Mouse (Mus musculus) kidney, embryonic 14.5 days (tissue): ENCODE results near the gene Cbarp. TPM values are rescaled to one million over a fixed set of nuclear protein-coding genes. Genes with fewer than 3 reads are reported as not detected.

Experiments used
- ATAC-seq: fragments of 200-750 bp; cut with Nextera tagmentation; 2 replicates; pipeline ENCODE4 v1.8.0; 2017; ENCODE audit warnings: moderate number of reproducible peaks, mild to moderate bottlenecking, moderate TSS enrichment, moderate library complexity; ENCODE audit not compliant: low FRiP score, low TSS enrichment
- H3K27ac ChIP-seq: fragments of 300-500 bp; sonication (generic); 2 replicates; pipeline ENCODE4 v1.5.1; 2014; ENCODE audit warnings: low read depth, mild to moderate bottlenecking, low read length, moderate library complexity, mixed read lengths
- H3K27me3 ChIP-seq: fragments of 300-500 bp; sonication (generic); 2 replicates; pipeline ENCODE4 v1.6.1; 2014; ENCODE audit warnings: mild to moderate bottlenecking, low read length; ENCODE audit not compliant: control insufficient read depth, insufficient read depth
- H3K36me3 ChIP-seq: fragments of 300-500 bp; sonication (generic); 2 replicates; pipeline ENCODE4 v1.6.1; 2014; ENCODE audit warnings: low read length, mixed read lengths; ENCODE audit not compliant: control insufficient read depth, insufficient read depth
- H3K4me1 ChIP-seq: fragments of 300-500 bp; sonication (generic); 2 replicates; pipeline ENCODE4 v1.6.1; 2014; ENCODE audit warnings: low read length, mixed read lengths; ENCODE audit not compliant: control insufficient read depth, insufficient read depth
- H3K4me2 ChIP-seq: fragments of 300-500 bp; sonication (generic); replicated peaks from 2 replicates; pipeline ENCODE4 v1.6.1; 2014; ENCODE audit warnings: low read depth, mild to moderate bottlenecking, low read length
- H3K4me3 ChIP-seq: fragments of 300-500 bp; sonication (generic); 2 replicates; pipeline ENCODE4 v1.5.1; 2014; ENCODE audit warnings: mild to moderate bottlenecking, low read length
- H3K9ac ChIP-seq: fragments of 300-500 bp; sonication (generic); 2 replicates; pipeline ENCODE4 v1.6.1; 2014; ENCODE audit warnings: low read depth, mild to moderate bottlenecking, low read length, moderate library complexity
- H3K9me3 ChIP-seq: fragments of 300-500 bp; sonication (generic); 2 replicates; pipeline ENCODE4 v1.6.1; 2016; ENCODE audit warnings: low read length; ENCODE audit not compliant: control insufficient read depth
- WGBS: fragments of 180-500 bp; shearing (Covaris S2); extraction: QIAGEN DNeasy Blood & Tissue Kit; methylation state at CpG from one replicate; pipeline ENCODE4 v1.1.7; 2014; 5-methylcytosine and 5-hydroxymethylcytosine counted together
- polyA plus RNA-seq: library from polyadenylated mRNA; unstranded; fragments of >200 nt; fragmentation: Nextera tagmentation; extraction: Ambion mirVana; gene quantifications from 2 replicates; pipeline ENCODE4 v1.2.1, GENCODE M21; 2014

The Cbarp gene
- polyA plus RNA-seq, 1 experiment from 2014 or later = 8.4 TPM

DNA sequence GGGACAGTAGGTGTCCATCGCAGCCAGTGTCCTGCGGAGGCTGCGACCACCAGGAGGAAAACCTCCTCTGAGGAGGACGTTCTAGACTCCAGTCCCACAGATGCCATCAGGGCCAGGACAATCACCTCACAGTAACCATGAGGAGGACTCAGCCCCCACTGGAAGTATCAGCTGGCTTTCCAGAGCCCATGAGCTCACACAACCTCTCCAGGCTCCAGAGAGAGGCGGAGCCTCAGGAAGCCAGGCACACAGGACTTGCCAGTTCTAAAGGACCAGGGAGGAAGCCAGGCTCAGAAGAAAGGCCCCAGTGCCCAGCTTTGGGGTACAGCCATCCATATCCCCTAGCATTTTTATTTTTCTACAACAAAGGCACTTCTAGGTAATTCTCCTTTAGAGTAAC lies 45.1 kb downstream of the Cbarp start:
- Histone ChIP-seq H3K9ac (peak overlapping the region; percentile 28; the same call in 1 of the 2 replicates), H3K9me3 (no peaks in the 10 kb centered on the region), H3K27me3 (no peaks in the 10 kb centered on the region), H3K4me2 (no peak overlapping the region), H3K4me3 (no peak overlapping the region), H3K27ac (no peak overlapping the region), H3K4me1 (peaks cover 15% of the 10 kb centered on the region), H3K36me3 (no peaks in the 10 kb centered on the region)
- no peak for ATAC-seq
- WGBS = 83% methylated on average over 5 of the region's 5 CpGs

- H3K4me2 ChIP-seq = no peak overlapping the region
- 66% methylated on average over 3 of the region's 3 CpGs for WGBS
- ATAC-seq = no peak
- no peak overlapping the region for H3K4me3 ChIP-seq
- H3K9me3 ChIP-seq = no peaks in the 10 kb centered on the region
- H3K27me3 ChIP-seq = no peaks in the 10 kb centered on the region
- no peak overlapping the region for H3K9ac ChIP-seq
- H3K36me3 ChIP-seq = no peaks in the 10 kb centered on the region
- H3K27ac ChIP-seq = no peak overlapping the region
- peaks cover 14% of the 10 kb centered on the region for H3K4me1 ChIP-seq
These were observed 46.0 kb downstream of the Cbarp start for GRCm38 (mm10) chr10:80094684-80095083.

DNA sequence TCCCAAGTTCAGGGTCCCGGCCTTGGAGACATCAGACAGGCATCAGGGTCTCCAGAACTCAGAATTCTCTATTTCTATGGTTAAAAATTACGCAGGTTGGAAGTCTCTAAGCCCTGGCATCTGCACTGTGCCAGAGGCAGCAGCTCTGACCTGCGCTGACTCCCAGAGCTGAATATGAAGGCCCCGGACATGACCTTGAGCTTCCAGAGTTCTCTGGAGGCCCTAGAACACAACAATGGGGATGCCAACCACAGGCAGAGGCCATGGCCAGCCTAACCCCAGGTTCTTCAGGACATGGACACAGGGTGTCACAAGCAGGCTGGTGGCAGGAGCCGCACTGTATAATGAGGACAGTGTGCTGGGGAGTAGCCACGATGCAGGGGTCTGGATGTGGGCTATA lies 46.5 kb downstream of the Cbarp start:
- no peak overlapping the region for H3K4me3 ChIP-seq
- no peak for ATAC-seq

DNA sequence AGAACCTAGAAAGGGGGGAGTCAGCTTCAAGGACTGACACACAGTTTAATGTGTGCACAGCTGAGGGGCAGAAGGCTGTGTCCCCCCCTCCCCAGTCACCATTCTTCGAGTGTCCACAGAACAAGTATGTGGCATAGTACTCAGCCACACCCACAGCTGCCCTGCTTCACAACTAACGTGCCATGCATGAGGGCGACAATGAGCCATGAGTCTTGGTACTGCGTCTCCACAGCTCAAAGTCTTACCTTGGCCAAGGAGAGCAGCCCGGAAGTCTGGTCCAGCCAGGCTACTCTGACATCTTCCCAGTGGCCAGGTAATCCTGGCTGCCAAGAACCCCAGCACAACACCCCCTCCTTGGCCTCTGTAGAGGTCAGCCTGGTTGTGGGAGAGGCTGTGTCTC lies 47.9 kb downstream of the Cbarp start:
- Histone ChIP-seq H3K27ac (no peak overlapping the region), H3K4me1 (peaks cover 13% of the 10 kb centered on the region), H3K36me3 (no peaks in the 10 kb centered on the region), H3K9ac (no peak overlapping the region), H3K4me2 (no peak overlapping the region), H3K9me3 (no peaks in the 10 kb centered on the region), H3K4me3 (no peak overlapping the region), H3K27me3 (no peaks in the 10 kb centered on the region)
- ATAC-seq = no peak
- 70% methylated on average over 5 of the region's 5 CpGs for WGBS

More for the DNA sequence above, 46.5 kb downstream of the Cbarp start:
- Histone ChIP-seq H3K9ac (no peak overlapping the region), H3K27ac (no peak overlapping the region), H3K9me3 (no peaks in the 10 kb centered on the region), H3K4me2 (no peak overlapping the region), H3K36me3 (no peaks in the 10 kb centered on the region), H3K27me3 (no peaks in the 10 kb centered on the region), H3K4me1 (peaks cover 14% of the 10 kb centered on the region)
- 88% methylated on average over 6 of the region's 6 CpGs for WGBS

- WGBS = 87% methylated on average over 6 of the region's 6 CpGs
- Histone ChIP-seq H3K9me3 (no peaks in the 10 kb centered on the region), H3K9ac (no peak overlapping the region), H3K4me3 (no peak overlapping the region), H3K4me2 (no peak overlapping the region), H3K4me1 (0 out of 2 replicates have a peak, but pooled peaks cover 4% of the 10 kb centered on the region), H3K27me3 (no peaks in the 10 kb centered on the region), H3K27ac (no peak overlapping the region), H3K36me3 (no peaks in the 10 kb centered on the region)
- ATAC-seq = no peak
These were observed 49.1 kb downstream of the Cbarp start for GRCm38 (mm10) chr10:80091527-80091926.

GRCm38 (mm10) chr10:80089146-80089545 lies 51.5 kb downstream of the Cbarp start:
- H3K4me3 ChIP-seq = no peak overlapping the region
- H3K4me1 ChIP-seq = 0 out of 2 replicates have a peak, but pooled peaks cover 6% of the 10 kb centered on the region
- ATAC-seq = peak; percentile 28; the same call in 1 of the 2 replicates
- peaks cover 9% of the 10 kb centered on the region; the same call in 1 of the 2 replicates for H3K36me3 ChIP-seq
- WGBS = 44% methylated on average over 4 of the region's 4 CpGs
- H3K9ac ChIP-seq = no peak overlapping the region
- no peak overlapping the region for H3K27ac ChIP-seq
- no peaks in the 10 kb centered on the region for H3K9me3 ChIP-seq
- H3K27me3 ChIP-seq = no peaks in the 10 kb centered on the region
- no peak overlapping the region for H3K4me2 ChIP-seq

- H3K9me3 ChIP-seq = no peaks in the 10 kb centered on the region
- no peaks in the 10 kb centered on the region for H3K27me3 ChIP-seq
- peaks cover 15% of the 10 kb centered on the region; the same call in 1 of the 2 replicates for H3K36me3 ChIP-seq
- no peak for ATAC-seq
- no peak overlapping the region for H3K27ac ChIP-seq
- 88% methylated on average over 8 of the region's 8 CpGs for WGBS
- H3K4me1 ChIP-seq = 0 out of 2 replicates have a peak, but pooled peaks cover 6% of the 10 kb centered on the region
- H3K4me3 ChIP-seq = no peak overlapping the region
- H3K9ac ChIP-seq = no peak overlapping the region
- no peak overlapping the region for H3K4me2 ChIP-seq
These were observed 53.2 kb downstream of the Cbarp start for GRCm38 (mm10) chr10:80087483-80087882.

DNA sequence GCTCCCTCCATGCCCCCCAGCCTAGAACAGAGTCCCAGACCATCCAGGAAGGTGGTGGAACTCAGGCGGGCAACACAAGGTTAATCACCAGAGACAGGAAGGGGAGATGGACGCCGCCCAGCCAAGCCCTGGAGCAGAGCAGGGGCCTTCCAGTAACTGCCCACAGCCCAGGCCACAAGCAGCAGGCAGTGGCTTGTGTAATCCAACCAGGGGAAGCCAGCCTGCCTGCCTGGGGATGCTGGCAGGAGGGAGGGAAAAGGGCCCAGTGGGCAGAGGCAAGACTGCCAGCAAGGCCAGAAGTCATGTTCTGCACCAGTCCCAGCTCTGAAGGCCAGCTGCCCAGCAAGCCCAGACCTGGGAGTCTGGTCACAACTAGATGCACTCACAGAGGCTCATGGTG lies 53.8 kb downstream of the Cbarp start:
- no peak overlapping the region for H3K4me3 ChIP-seq
- 60% methylated on average over 3 of the region's 3 CpGs for WGBS
- no peak overlapping the region for H3K4me2 ChIP-seq
- H3K36me3 ChIP-seq = peaks cover 21% of the 10 kb centered on the region
- no peaks in the 10 kb centered on the region for H3K27me3 ChIP-seq
- 0 out of 2 replicates have a peak, but pooled peaks cover 6% of the 10 kb centered on the region for H3K4me1 ChIP-seq
- H3K9me3 ChIP-seq = no peaks in the 10 kb centered on the region
- no peak overlapping the region for H3K27ac ChIP-seq
- no peak for ATAC-seq
- H3K9ac ChIP-seq = no peak overlapping the region

GRCm38 (mm10) chr10:80084817-80085487 lies 55.7 kb downstream of the Cbarp start:
- Histone ChIP-seq H3K27ac (peak overlapping the region; percentile 62), H3K9me3 (no peaks in the 10 kb centered on the region), H3K4me2 (no peak overlapping the region), H3K4me3 (no peak overlapping the region), H3K27me3 (no peaks in the 10 kb centered on the region), H3K4me1 (0 out of 2 replicates have a peak, but pooled peaks cover 6% of the 10 kb centered on the region), H3K9ac (no peak overlapping the region), H3K36me3 (peaks cover 34% of the 10 kb centered on the region)
- WGBS = 68% methylated on average over 9 of the region's 9 CpGs
- ATAC-seq = peak; percentile 28; the same call in 1 of the 2 replicates
